Comparison of ENCODE assay signal across 8 mouse cellular contexts in the genomic region with DNA sequence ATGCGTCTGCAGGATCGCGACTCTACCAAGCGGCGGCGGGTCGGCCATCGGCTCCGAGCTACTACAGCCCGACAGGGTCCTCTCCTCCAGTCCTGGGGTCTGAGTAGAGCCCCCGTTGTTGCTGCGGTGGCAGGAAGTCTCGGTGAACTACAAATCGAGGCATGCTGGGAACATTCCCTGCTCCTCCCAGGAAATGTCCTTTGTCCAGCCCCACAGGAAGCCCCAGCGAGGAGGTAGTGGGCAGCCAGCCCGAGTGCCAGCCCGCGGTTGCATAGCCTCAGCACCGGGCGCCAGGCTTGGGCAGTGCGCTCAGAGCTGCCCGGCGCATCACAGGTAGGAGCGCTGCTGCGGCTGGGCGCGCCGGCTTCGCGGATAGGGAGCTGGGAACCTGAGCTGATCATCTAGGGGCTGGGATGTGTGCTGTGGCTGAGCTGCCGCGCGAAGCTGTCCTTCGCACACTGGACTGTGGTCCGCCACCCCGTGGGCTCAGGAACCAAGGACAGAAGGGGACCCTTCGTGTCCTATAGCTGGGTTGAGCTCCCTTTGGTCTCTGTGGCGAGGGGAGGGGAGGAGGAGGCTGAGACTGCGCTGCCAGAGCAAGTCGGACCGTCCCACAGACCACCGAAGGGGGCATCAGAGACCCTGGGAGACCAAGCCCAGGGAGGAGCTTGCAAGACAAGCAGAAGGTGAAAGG. TPM values are rescaled to one million over a fixed set of nuclear protein-coding genes. Genes with fewer than 3 reads are reported as not detected.
DNase-seq lines count a peak whose midpoint lies in the region; ATAC-seq lines count a peak whose summit lies in the region.

A gene (plus strand): TSS at position 216 of the 694 bp plus-strand sequence.

- H3K9me3 ChIP-seq in embryonic facial prominence, embryonic 11.5 days (replicated peaks; ENCODE audit: control insufficient read depth, low read length) = no peaks in the 10 kb centered on the region

- H3K4me1 ChIP-seq in embryonic facial prominence, embryonic 11.5 days (ENCODE audit: control insufficient read depth, insufficient read depth, low read length) = no peaks in the 10 kb centered on the region

- peak; percentile 4 for DNase-seq in CD4-positive, CD25-positive, alpha-beta regulatory T cell, adult 2 months (ENCODE audit: low read depth, low spot score)
- peak; percentile 83 for DNase-seq in embryonic facial prominence, embryonic 11.5 days (ENCODE audit: low spot score)
- DNase-seq in heart, adult 18-20 months = peak; percentile 87
- DNase-seq in kidney, adult 18-20 months = peak; percentile 89
- peak; percentile 89 for DNase-seq in left cerebral cortex, postnatal 4 days
- peak; percentile 89 for DNase-seq in mesoderm, embryonic 11.5 days (ENCODE audit: low read depth, low spot score)
- DNase-seq in right cerebral cortex, postnatal 4 days = peak; percentile 81

- peak within 1 kb of the TSS; percentile 95 for H3K9ac ChIP-seq in embryonic facial prominence, embryonic 11.5 days (replicated peaks; ENCODE audit: low read length)

- WGBS in embryonic facial prominence, embryonic 11.5 days = under 1% methylated on average over 42 of the region's 42 CpGs

- no peak for ATAC-seq in CD4-positive, CD25-positive, alpha-beta regulatory T cell, adult 4 months
- peak; percentile 91 for ATAC-seq in embryonic facial prominence, embryonic 11.5 days (replicated peaks; ENCODE audit: insufficient number of reproducible peaks, low FRiP score, low TSS enrichment, low read depth)

- H3K27ac ChIP-seq in embryonic facial prominence, embryonic 11.5 days (replicated peaks; ENCODE audit: low read depth, low read length) = no peak within 1 kb of the TSS

- H3K36me3 ChIP-seq in embryonic facial prominence, embryonic 11.5 days (replicated peaks; ENCODE audit: control insufficient read depth, insufficient read depth, low read depth, low read length) = no peaks in the 10 kb centered on the region

- no peaks in the 10 kb centered on the region for H3K27me3 ChIP-seq in embryonic facial prominence, embryonic 11.5 days (ENCODE audit: control insufficient read depth, insufficient read depth, low read length)

- intact Hi-C loops in left cerebral cortex, postnatal 4 days (cut with DNase I) = loop anchor here (5.0 kb wide), 1 partner anchor 50 kb away; no protein-coding TSS in a partner anchor

- peak within 1 kb of the TSS; percentile 88 for H3K4me2 ChIP-seq in embryonic facial prominence, embryonic 11.5 days (ENCODE audit: low read depth, low read length)

- H3K4me3 ChIP-seq in embryonic facial prominence, embryonic 11.5 days (ENCODE audit: low read depth, low read length) = peak within 1 kb of the TSS; percentile 87

RNA-seq across cellular contexts. Expression of the gene that starts here (rescaled TPM):
- not detected for polyA plus RNA-seq in CD4-positive, CD25-positive, alpha-beta regulatory T cell, adult 4 months (2017; shearing (Covaris generic))
- 9.7 and 9.9 TPM in 2 replicates for polyA plus RNA-seq in embryonic facial prominence, embryonic 11.5 days (2014; fragmentation: Nextera tagmentation; extraction: Ambion mirVana)
- 1 to 10 TPM; 5.9 to 7.3 TPM for total RNA-seq in heart, adult 18-20 months (2021)
- total RNA-seq in left cerebral cortex, postnatal 4 days (2021) = 10 to 100 TPM; 41.0 to 42.9 TPM

Comparison
In these comparisons a context has a peak if more than half of its experiments do, and no peak if none do; other contexts are left out.
1. RNA of the gene that starts here (total RNA-seq): 41.0 to 42.9 TPM in left cerebral cortex, postnatal 4 days; 5.9 to 7.3 TPM in heart, adult 18-20 months; every median in the first group is over 4 times any median in the second.
2. RNA of the gene that starts here (polyA plus RNA-seq): 9.7 to 9.9 TPM in embryonic facial prominence, embryonic 11.5 days; not detected in CD4-positive, CD25-positive, alpha-beta regulatory T cell, adult 4 months; every median in the first group is over 10 times any median in the second.
3. DNase-seq: peak in every context shown above with its lines; median percentile 89 in kidney, adult 18-20 months; 89 in left cerebral cortex, postnatal 4 days; 89 in mesoderm, embryonic 11.5 days; 87 in heart, adult 18-20 months; 83 in embryonic facial prominence, embryonic 11.5 days; 81 in right cerebral cortex, postnatal 4 days; 4 in CD4-positive, CD25-positive, alpha-beta regulatory T cell, adult 2 months.